Mouse (Mus musculus) cerebellum, adult 11 months (tissue): ENCODE data around the gene Nrxn3.

Experiments used
- DNase-seq: peaks from one replicate; pipeline ENCODE4 v3.0.0; 2022

The Nrxn3 gene

GRCm38 (mm10) chr12:89719194-89720080 lies 996.8 kb downstream of the Nrxn3 start:
- DNase-seq: no peak

GRCm38 (mm10) chr12:89720945-89721344 lies 998.3 kb downstream of the Nrxn3 start:
- no peak for DNase-seq

GRCm38 (mm10) chr12:89722462-89722861 lies 999.8 kb downstream of the Nrxn3 start:
- DNase-seq: no peak

GRCm38 (mm10) chr12:89724048-89724447 lies 1001.4 kb downstream of the Nrxn3 start:
- DNase-seq: no peak

- DNase-seq: no peak
Measured at GRCm38 (mm10) chr12:89742326-89742725, 1019.6 kb downstream of the Nrxn3 start.

GRCm38 (mm10) chr12:89742796-89743195 lies 1020.1 kb downstream of the Nrxn3 start:
- no peak for DNase-seq

GRCm38 (mm10) chr12:89764191-89765082 lies 1041.8 kb downstream of the Nrxn3 start:
- DNase-seq: no peak

- no peak for DNase-seq
Measured at GRCm38 (mm10) chr12:89765179-89765578, 1042.5 kb downstream of the Nrxn3 start.

- peak; percentile 71 for DNase-seq
Measured at GRCm38 (mm10) chr12:89788794-89789193, 1066.1 kb downstream of the Nrxn3 start.

GRCm38 (mm10) chr12:89789981-89790380 lies 1067.3 kb downstream of the Nrxn3 start:
- DNase-seq: no peak

GRCm38 (mm10) chr12:89791829-89792228 lies 1069.2 kb downstream of the Nrxn3 start:
- DNase-seq: no peak

- DNase-seq: no peak
Measured at GRCm38 (mm10) chr12:89794741-89795140, 1072.1 kb downstream of the Nrxn3 start.

GRCm38 (mm10) chr12:89808217-89808616 lies 1085.5 kb downstream of the Nrxn3 start:
- no peak for DNase-seq

GRCm38 (mm10) chr12:89810146-89810545 lies 1087.5 kb downstream of the Nrxn3 start:
- DNase-seq: peak; percentile 49

- DNase-seq: peak; percentile 90
Measured at GRCm38 (mm10) chr12:89811815-89812549, 1089.3 kb downstream of the Nrxn3 start.

GRCm38 (mm10) chr12:89812550-89813207 lies 1090.0 kb downstream of the Nrxn3 start:
- DNase-seq: no peak

GRCm38 (mm10) chr12:89813294-89813693 lies 1090.6 kb downstream of the Nrxn3 start:
- peak; percentile 47 for DNase-seq

- no peak for DNase-seq
Measured at GRCm38 (mm10) chr12:89813718-89814117, 1091.0 kb downstream of the Nrxn3 start.

GRCm38 (mm10) chr12:89814536-89814935 lies 1091.9 kb downstream of the Nrxn3 start:
- DNase-seq: peak; percentile 43

GRCm38 (mm10) chr12:89817072-89817773 lies 1094.5 kb downstream of the Nrxn3 start:
- no peak for DNase-seq

GRCm38 (mm10) chr12:89818200-89818599 lies 1095.5 kb downstream of the Nrxn3 start:
- peak; percentile 46 for DNase-seq

GRCm38 (mm10) chr12:89822141-89822540 lies 1099.5 kb downstream of the Nrxn3 start:
- DNase-seq: no peak
